Mouse (Mus musculus) forebrain, embryonic 15.5 days (tissue): ENCODE results near the gene Uevld. TPM values are rescaled to one million over a fixed set of nuclear protein-coding genes. Genes with fewer than 3 reads are reported as not detected.

Source experiments
- ATAC-seq: fragments of 200-750 bp; cut with Nextera tagmentation; replicated peaks from 2 replicates; pipeline ENCODE4 v1.8.0; 2017; ENCODE audit warnings: mild to moderate bottlenecking, moderate TSS enrichment, moderate library complexity
- H3K27ac ChIP-seq: fragments of 300-500 bp; sonication (generic); replicated peaks from 2 replicates; pipeline ENCODE4 v1.5.1; 2015; ENCODE audit warnings: mild to moderate bottlenecking, inconsistent platforms
- H3K27me3 ChIP-seq: fragments of 300-500 bp; sonication (generic); 2 replicates; pipeline ENCODE4 v1.6.1; 2015; ENCODE audit warnings: inconsistent platforms
- H3K36me3 ChIP-seq: fragments of 300-500 bp; sonication (generic); 2 replicates; pipeline ENCODE4 v1.6.1; 2015; ENCODE audit warnings: mild to moderate bottlenecking, inconsistent platforms
- H3K4me1 ChIP-seq: fragments of 300-500 bp; sonication (generic); 2 replicates; pipeline ENCODE4 v1.6.1; 2015; ENCODE audit warnings: inconsistent platforms
- H3K4me2 ChIP-seq: fragments of 300-500 bp; sonication (generic); replicated peaks from 2 replicates; pipeline ENCODE4 v1.6.1; 2015; ENCODE audit warnings: mild to moderate bottlenecking, inconsistent platforms
- H3K4me3 ChIP-seq: fragments of 300-500 bp; sonication (generic); 2 replicates; pipeline ENCODE4 v1.5.1; 2015; ENCODE audit warnings: mild to moderate bottlenecking, inconsistent platforms
- H3K9ac ChIP-seq: fragments of 300-500 bp; sonication (generic); replicated peaks from 2 replicates; pipeline ENCODE4 v1.6.1; 2015; ENCODE audit warnings: mild to moderate bottlenecking, inconsistent platforms
- H3K9me3 ChIP-seq: fragments of 300-500 bp; sonication (generic); 2 replicates; pipeline ENCODE4 v1.6.1; 2016; ENCODE audit warnings: inconsistent platforms
- WGBS: fragments of 180-500 bp; shearing (Covaris S2); methylation state at CpG from one replicate; pipeline ENCODE4 v1.1.7; 2015; ENCODE audit warnings: mixed read lengths; 5-methylcytosine and 5-hydroxymethylcytosine counted together
- polyA plus RNA-seq: library from polyadenylated mRNA; unstranded; fragments of >200 nt; fragmentation: Nextera tagmentation; extraction: Ambion mirVana; gene quantifications from 2 replicates; pipeline ENCODE4 v1.2.1, GENCODE M21; 2015

Gene Uevld
- polyA plus RNA-seq, 1 experiment from 2014 or later: 8.1 TPM

DNA sequence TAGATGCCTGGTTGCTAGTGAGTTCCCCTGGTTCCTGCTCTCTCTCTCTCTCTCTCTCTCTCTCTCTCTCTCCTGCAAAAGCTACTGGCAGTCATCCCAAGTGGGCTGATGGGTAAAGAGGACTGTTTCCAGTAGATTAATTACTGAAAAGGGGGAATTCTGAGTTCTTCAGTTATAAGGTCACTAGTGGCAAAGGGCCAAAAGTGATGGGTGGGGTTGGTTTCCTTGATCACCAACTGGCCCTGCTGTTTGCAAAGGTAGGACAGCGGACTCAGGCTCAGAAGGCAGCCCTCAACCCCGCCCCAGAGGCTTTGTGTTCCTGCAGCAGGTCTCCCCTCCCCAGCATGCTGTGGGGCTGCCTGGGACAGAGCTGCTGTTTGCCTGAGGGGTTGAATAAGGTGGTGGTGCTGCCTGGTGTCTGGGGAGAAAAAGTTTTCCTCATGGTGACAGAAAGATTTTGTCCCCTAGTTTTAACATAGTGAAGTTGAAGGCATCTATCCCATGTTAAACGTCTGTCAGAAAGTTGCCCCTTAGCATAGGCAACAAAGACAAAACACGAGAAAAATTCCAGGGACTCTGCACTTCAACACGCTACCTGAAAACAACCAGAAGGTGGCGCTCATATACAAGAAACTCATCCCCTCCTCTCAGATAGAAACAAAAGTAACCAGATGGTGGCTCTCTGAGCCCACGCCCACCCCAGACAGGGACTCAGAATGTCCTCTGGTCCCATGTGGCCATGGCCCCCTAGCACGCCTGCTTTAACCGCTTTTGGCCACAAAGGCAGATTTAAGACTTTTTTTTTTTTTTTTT lies 4.7 kb upstream of the Uevld start:
- Histone ChIP-seq H3K4me1 (peaks cover 24% of the 10 kb centered on the region), H3K36me3 (no peaks in the 10 kb centered on the region), H3K9me3 (no peaks in the 10 kb centered on the region), H3K4me3 (no peak overlapping the region), H3K4me2 (peak overlapping the region; percentile 29), H3K9ac (no peak overlapping the region), H3K27ac (peak overlapping the region; percentile 79), H3K27me3 (no peaks in the 10 kb centered on the region; the same call in 1 of the 2 replicates)
- peak; percentile 78 for ATAC-seq
- WGBS: 0% methylated on average over 9 of the region's 9 CpGs

GRCm38 (mm10) chr7:46962132-46962531 lies 3.8 kb upstream of the Uevld start:
- no peak for ATAC-seq
- H3K27me3 ChIP-seq: no peaks in the 10 kb centered on the region; the same call in 1 of the 2 replicates
- H3K4me1 ChIP-seq: peaks cover 32% of the 10 kb centered on the region

GRCm38 (mm10) chr7:46960991-46961390 lies 2.7 kb upstream of the Uevld start:
- no peak overlapping the region for H3K9ac ChIP-seq
- H3K9me3 ChIP-seq: no peaks in the 10 kb centered on the region
- no peak for ATAC-seq
- H3K27me3 ChIP-seq: no peaks in the 10 kb centered on the region; the same call in 1 of the 2 replicates
- 66% methylated on average over 3 of the region's 3 CpGs for WGBS
- H3K36me3 ChIP-seq: no peaks in the 10 kb centered on the region
- H3K27ac ChIP-seq: no peak overlapping the region
- H3K4me1 ChIP-seq: peaks cover 35% of the 10 kb centered on the region
- H3K4me2 ChIP-seq: no peak overlapping the region
- no peak overlapping the region for H3K4me3 ChIP-seq

More at GRCm38 (mm10) chr7:46962132-46962531, 3.8 kb upstream of the Uevld start:
- peak overlapping the region; percentile 79 for H3K27ac ChIP-seq
- H3K9ac ChIP-seq: no peak overlapping the region
- H3K4me3 ChIP-seq: no peak overlapping the region
- no peaks in the 10 kb centered on the region for H3K36me3 ChIP-seq
- no peaks in the 10 kb centered on the region for H3K9me3 ChIP-seq
- H3K4me2 ChIP-seq: no peak overlapping the region

DNA sequence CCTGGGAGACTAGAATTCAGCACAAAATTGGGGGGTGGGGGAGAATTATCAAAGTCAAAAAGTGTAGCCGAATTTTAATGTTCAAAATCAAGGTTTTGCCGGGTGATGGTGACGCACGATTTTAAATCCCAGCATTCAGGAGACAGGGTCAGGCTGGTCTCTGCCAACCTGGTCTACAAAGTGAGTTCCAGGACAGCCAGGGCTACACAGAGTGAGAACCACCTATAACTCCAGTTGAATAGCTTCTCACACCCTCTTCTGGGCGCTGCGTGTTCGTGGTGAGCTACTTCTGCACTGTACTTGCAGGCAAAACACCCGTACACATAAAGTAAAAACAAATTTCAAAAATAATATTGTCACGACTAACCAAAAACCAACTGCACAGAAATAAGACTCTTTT lies 526 bp upstream of the Uevld start:
- Histone ChIP-seq H3K4me1 (peaks cover 35% of the 10 kb centered on the region), H3K4me2 (peak overlapping the region; percentile 71), H3K27ac (no peak overlapping the region), H3K36me3 (peaks cover 10% of the 10 kb centered on the region), H3K9ac (peak overlapping the region; percentile 67), H3K4me3 (peak overlapping the region; percentile 58), H3K9me3 (no peaks in the 10 kb centered on the region), H3K27me3 (no peaks in the 10 kb centered on the region; the same call in 1 of the 2 replicates)
- 15% methylated on average over 9 of the region's 9 CpGs for WGBS
- no peak for ATAC-seq

DNA sequence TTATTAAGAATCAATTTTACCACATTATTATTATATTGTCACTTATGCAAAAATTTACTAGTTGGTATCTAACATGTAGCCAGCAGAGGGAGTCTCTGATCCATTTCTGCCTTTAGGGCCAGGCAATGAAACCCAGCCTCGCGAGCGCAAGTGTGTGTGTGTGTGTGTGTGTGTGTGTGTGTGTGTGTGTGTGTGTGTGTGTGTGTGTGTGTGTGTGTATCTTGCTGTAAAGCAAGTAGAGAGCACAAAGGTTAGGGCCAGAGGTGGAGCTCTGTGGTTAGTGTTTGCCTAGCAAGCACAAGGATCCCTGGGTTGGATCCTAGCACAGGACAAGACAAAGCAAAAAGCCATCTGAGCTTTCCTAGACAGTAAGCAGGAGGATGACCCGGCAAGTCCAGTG lies 22.5 kb downstream of the Uevld start:
- no peak for ATAC-seq
- peaks cover 47% of the 10 kb centered on the region for H3K36me3 ChIP-seq
- no peaks in the 10 kb centered on the region for H3K27me3 ChIP-seq
- H3K9ac ChIP-seq: no peak overlapping the region
- no peaks in the 10 kb centered on the region for H3K4me1 ChIP-seq
- H3K27ac ChIP-seq: no peak overlapping the region
- no peak overlapping the region for H3K4me2 ChIP-seq
- no peaks in the 10 kb centered on the region for H3K9me3 ChIP-seq
- 46% methylated on average over 4 of the region's 4 CpGs for WGBS
- no peak overlapping the region for H3K4me3 ChIP-seq

DNA sequence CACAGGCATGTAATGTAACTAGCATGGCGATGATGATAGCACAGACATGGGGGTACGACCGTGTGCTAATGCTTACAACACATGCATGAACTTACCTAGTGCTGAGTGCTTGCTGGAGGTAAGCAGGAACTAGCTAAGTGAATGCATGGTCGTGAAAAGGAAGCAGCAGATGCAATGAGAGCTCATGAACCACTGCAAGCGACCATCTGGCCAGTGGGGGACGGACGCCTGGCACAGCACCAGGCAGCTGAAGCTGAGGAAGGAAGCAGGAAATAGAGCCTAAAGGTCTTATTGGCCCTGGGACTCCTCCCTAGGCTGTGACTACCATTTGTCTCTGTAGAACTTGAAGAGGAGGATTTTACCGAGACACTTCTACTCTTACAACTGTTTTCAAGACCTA lies 23.5 kb downstream of the Uevld start:
- Histone ChIP-seq H3K27me3 (no peaks in the 10 kb centered on the region), H3K36me3 (peaks cover 50% of the 10 kb centered on the region), H3K9ac (no peak overlapping the region), H3K4me3 (no peak overlapping the region), H3K9me3 (no peaks in the 10 kb centered on the region), H3K4me2 (no peak overlapping the region), H3K4me1 (no peaks in the 10 kb centered on the region), H3K27ac (no peak overlapping the region)
- ATAC-seq: no peak
- 85% methylated on average over 8 of the region's 8 CpGs for WGBS

GRCm38 (mm10) chr7:46931370-46931769 lies 27.0 kb downstream of the Uevld start:
- H3K4me1 ChIP-seq: no peaks in the 10 kb centered on the region
- H3K36me3 ChIP-seq: peaks cover 32% of the 10 kb centered on the region
- no peaks in the 10 kb centered on the region for H3K9me3 ChIP-seq
- H3K27me3 ChIP-seq: no peaks in the 10 kb centered on the region
- no peak overlapping the region for H3K4me2 ChIP-seq
- 95% methylated on average over 3 of the region's 3 CpGs for WGBS
- no peak overlapping the region for H3K4me3 ChIP-seq
- ATAC-seq: no peak
- no peak overlapping the region for H3K9ac ChIP-seq
- no peak overlapping the region for H3K27ac ChIP-seq

DNA sequence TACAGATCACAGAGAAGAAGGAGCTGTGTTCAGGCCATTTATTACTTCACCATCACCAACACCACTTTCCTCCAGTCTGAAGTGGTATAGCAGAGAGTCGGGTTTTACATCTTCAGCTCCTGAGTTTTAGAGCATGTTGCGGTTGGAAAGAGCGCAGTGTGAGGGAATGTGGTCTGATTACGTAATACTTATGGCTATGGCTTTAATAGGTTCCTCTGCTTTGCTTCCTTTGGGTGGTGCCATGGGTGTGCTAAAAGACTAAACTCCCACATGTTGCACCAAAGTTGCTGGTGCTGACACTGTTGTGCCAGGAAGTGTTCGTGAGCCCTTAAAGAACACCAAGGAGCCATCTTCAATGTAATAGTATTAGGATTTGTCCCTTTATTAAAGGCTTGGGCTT lies 30.0 kb downstream of the Uevld start:
- Histone ChIP-seq H3K27me3 (no peaks in the 10 kb centered on the region), H3K36me3 (peaks cover 23% of the 10 kb centered on the region), H3K4me1 (no peaks in the 10 kb centered on the region), H3K27ac (no peak overlapping the region), H3K4me2 (no peak overlapping the region), H3K4me3 (no peak overlapping the region), H3K9me3 (no peaks in the 10 kb centered on the region), H3K9ac (no peak overlapping the region)
- 94% methylated on average over 5 of the region's 5 CpGs for WGBS
- ATAC-seq: no peak

GRCm38 (mm10) chr7:46922075-46922474 lies 36.3 kb downstream of the Uevld start:
- WGBS: 78% methylated on average over 4 of the region's 4 CpGs
- Histone ChIP-seq H3K4me2 (no peak overlapping the region), H3K4me3 (no peak overlapping the region), H3K27me3 (no peaks in the 10 kb centered on the region), H3K36me3 (peaks cover 3% of the 10 kb centered on the region; the same call in 1 of the 2 replicates), H3K27ac (no peak overlapping the region), H3K4me1 (peaks cover 25% of the 10 kb centered on the region), H3K9me3 (no peaks in the 10 kb centered on the region), H3K9ac (no peak overlapping the region)
- no peak for ATAC-seq

- Histone ChIP-seq H3K4me2 (peak within 1 kb of the TSS; percentile 69), H3K4me3 (peak within 1 kb of the TSS; percentile 64), H3K27me3 (no peaks in the 10 kb centered on the region), H3K9me3 (no peaks in the 10 kb centered on the region), H3K4me1 (peaks cover 33% of the 10 kb centered on the region), H3K27ac (peak within 1 kb of the TSS; percentile 94), H3K9ac (peak within 1 kb of the TSS; percentile 82), H3K36me3 (0 out of 2 replicates have a peak, but pooled peaks cover 5% of the 10 kb centered on the region)
- WGBS: under 1% methylated on average over 75 of the region's 75 CpGs
- ATAC-seq: peak; percentile 96
These were observed 38.7 kb downstream of the Uevld start, which contains the start of gene Tsg101 for GRCm38 (mm10) chr7:46919551-46920176. Tsg101 (minus strand) TSS chr7:46919969.

DNA sequence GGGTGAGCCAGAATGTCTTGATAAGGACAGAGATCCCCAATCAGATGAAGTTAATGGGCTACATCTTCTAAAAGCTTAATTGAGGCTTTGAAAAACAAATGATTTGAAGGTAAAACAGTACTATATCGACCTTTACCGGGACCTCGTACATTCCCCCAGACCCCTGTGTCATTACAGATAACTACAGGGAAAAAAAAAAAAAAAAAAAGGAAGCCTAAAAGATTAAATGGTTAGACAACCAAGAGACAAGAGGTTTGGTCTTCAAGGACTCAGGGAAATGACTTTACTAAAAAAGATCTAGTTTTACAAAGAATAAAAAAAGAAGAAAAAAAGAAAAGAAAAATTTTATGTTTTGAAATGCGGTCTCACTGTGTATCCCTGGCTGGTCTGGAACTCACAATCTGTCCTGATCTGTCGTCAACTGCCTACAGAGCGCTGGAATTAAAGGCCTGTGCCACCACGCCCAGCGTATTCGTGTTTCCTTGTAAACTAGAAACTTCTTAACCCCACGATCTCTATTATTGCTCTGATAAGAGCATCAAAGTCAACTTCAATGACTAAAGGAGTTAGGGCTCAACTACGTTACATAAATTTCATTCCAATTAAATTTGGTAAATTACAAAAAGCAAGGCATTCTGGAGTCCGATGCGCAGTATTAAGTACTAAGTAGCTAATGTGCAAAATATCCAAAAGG lies 39.5 kb downstream of the Uevld start:
- WGBS: 18% methylated on average over 13 of the region's 13 CpGs
- Histone ChIP-seq H3K27ac (peak overlapping the region; percentile 94), H3K9me3 (no peaks in the 10 kb centered on the region), H3K36me3 (0 out of 2 replicates have a peak, but pooled peaks cover 5% of the 10 kb centered on the region), H3K4me3 (peak overlapping the region; percentile 64), H3K9ac (peak overlapping the region; percentile 82), H3K4me2 (peak overlapping the region; percentile 69), H3K4me1 (peaks cover 33% of the 10 kb centered on the region), H3K27me3 (no peaks in the 10 kb centered on the region)
- ATAC-seq: no peak

DNA sequence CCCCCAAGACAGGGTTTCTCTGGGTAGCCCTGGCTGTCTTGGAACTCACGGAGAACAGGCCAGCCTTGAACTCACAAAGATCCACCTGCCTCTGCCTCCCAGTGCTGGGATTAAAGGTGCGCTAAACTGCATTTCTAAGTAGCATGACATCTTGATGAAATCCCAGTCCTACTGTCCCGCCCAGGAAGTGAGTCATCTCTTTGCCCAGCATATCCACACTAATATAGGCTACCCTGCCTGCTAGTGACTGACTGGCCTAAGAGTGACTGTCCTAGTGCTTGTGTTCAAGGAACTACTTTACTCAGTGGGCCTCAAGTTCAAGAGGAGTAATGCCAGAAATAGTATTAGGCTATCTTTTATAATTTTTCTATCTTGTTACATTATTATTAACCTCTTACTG lies 42.0 kb downstream of the Uevld start:
- Histone ChIP-seq H3K9ac (no peak overlapping the region), H3K4me1 (peaks cover 33% of the 10 kb centered on the region), H3K27ac (no peak overlapping the region), H3K4me2 (no peak overlapping the region), H3K27me3 (no peaks in the 10 kb centered on the region), H3K9me3 (no peaks in the 10 kb centered on the region), H3K4me3 (no peak overlapping the region), H3K36me3 (peaks cover 27% of the 10 kb centered on the region)
- WGBS: 90% methylated on average over 3 of the region's 3 CpGs
- no peak for ATAC-seq
